Mouse (Mus musculus): Measurements from ENCODE around the gene Cdcp2.

Cdcp2 gene

DNA sequence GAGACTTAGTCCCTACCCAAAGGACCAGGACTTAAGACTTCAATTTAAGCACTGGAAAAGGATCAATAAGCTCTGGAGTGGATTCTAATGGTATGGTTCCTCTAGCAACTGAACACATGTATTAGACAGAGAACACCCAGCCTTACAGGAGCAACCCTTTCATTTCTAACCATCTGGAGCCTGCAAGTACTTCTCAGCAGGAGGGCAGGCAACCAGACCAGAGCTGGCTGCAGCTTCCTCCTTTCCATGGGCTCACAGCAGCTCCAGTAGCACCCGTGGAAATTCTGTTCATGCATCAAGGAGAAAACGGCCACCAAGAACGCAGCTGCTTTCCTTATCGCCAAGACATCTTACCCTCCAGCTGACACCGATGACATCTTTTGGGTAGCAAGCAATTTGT lies 39.0 kb downstream of the Cdcp2 start:
- no peak for DNase-seq

DNA sequence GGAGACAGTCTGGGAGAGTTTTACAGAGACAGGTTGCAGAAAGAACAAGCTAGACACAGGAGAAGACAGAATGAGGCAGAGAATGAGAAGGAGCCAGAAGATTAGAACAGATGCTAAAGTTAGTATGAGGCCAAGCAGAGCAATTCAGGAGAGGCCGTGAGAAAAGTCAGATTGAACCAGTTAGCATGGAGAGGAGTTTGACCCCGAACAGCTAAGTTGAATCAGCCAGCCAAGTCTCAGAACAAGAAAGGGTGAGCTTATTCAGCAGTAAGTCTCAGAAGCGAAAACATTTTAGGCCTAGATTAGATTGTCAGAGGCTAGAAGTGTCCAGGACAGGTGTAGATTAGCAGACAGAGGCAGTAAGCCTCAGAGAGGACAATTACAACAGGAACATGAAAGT lies 39.8 kb downstream of the Cdcp2 start:
- DNase-seq, result peak; percentile 70

DNA sequence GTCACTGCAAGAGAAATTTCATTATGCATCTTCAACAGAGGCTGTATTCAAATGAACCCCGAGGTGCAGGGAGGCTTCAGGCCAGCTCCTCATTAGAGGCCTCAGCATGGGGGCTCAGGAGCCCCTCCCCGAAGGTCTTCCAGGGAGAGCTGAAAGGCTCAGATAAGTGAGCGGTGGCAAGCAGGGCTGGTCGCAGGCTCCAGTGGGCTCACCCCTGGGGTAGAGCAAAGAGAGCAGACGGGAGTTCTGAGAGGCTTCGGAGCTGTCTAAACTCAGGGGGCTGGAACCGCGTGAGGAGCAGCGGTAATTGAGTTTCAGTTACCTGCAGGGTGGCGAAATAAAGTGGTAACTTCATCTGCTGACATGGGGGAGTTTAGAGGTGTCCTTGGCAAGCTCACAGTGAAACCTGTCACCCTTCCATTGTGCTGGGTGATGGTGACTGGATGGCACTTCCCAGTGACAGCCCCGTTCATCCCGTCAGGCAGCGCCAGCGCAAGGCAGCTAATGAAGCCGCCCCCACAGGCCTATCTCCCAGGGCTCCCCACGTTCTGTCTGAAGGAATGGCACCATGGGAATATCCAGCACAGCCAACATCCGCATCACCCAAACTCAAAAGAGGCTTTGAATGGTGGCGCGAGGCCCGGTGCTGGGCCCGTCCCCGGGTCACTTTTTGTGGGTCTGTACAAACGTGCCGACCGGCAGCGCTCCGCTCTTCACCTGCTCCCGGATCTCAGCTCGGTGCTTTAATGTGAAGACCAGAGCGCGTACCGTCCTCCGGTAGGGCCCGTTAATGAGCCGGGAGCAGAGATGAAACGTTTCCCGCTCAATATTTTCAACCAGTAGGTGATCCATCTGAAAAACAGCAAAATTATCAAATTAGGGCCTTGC lies 42.5 kb downstream of the Cdcp2 start:
- DNase-seq, result no peak

DNA sequence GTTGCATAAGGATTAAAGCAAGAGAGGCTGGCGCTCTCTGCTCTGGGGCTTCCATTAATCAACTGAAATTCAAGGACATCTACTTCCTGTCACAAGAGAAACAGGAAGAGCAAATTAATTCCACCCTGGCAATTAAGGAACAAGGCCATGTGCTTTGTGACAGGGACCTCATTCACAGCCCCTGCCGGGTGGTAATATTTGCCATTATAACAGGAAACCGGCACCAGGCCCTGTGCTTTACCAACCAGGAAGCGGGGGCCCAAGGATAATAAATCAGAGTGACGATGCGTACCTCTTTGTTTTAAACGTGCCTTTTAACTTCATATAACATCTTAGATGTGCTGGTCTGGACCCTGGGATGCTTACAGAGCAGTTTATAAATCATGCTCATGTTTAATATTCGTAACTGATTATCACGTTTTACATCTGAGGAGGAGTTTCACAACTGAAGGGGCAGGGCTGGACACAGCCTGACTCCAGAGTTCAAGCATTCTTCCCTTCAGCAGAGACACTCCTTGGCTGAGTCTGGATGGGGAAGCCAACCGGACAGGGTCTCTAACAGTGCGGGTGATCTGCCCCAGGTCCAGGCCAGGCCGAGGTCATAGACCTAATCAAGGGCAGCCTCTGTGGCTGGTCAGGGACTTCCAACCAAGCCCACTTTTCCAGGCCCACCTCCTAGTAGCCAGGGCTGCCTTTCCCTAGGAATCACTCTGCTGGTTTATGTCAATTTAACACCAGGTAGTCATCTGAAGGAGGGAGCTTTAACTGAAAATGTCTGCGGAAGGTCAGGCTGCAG lies 43.3 kb downstream of the Cdcp2 start:
- DNase-seq, result peak; percentile 38

DNA sequence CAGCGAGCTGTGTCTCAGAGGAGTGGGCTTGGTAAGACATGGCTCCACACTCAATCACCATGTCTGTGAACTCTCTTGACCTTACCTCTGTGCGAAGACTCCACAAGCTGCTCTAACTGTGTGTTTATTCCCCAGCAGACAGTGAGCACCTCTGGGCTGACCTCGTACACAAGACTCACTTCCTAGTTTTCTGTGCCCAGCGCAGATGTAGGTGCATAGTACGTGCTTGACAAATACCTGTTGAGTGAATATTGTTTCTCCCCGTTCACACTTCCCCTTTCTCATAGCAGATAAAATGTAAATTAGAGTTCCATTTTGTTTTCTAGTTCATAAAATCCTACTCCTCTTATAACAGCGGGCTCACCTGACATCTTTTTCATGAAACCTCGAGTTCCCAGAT lies 46.8 kb downstream of the Cdcp2 start:
- DNase-seq, result no peak

DNA sequence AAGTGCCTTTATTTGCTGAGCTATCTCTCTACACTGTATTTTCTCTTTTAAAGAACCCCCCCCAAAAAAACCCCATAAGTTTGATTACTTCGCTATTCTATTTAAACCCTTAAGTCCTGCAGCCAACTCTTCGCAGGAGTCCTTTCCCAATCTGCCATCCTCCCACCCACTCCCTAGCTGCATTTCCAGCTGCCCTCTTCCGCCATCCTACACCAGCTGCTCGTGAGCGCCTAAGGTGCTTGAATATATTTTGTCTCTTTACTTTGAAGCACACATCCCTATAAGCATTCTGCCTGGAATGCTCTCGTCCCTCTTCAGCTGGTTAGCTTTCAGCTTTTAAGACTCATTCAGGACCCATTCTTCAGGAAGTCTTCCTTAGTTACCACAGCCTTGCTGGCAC lies 54.3 kb downstream of the Cdcp2 start:
- no peak for DNase-seq

DNA sequence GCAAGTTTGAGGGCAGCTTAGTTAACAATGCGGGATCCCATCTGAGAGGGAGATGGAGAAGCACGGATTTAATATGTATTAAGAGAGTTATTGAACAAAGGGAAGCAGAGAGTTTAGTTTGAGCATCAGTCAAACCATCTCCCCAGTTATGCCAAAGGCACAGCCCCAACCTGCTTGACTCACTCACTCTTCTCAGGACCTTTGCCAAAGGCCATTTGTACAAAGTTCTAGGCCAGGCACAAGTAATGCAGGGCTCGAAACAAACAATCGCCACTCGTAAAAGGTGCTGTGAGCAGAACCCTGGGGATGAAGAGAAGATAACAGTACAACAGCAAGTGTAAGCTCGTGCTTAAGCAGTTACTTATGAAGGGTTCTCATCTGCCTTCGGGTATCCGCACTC lies 55.9 kb downstream of the Cdcp2 start:
- DNase-seq, result no peak

DNA sequence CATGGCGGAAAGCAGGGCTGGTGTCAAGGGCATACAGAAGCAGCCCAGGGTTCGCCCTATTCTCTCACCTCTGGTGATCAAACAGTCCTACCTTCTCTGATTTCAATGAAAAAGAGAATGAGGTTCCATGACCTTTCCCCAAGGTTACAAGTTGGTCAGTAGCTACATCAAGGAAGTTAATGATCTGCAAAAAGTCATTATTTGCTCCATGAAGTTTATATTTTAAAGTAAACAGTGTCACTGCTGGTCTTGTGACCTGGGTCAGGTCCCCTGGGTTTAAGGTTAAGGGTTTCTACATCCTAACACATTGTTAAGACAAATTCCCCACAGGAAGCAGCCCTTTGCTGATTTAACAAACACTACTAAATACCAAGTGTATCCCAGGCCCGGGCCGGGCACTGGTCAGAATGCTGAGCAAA lies 60.3 kb downstream of the Cdcp2 start:
- DNase-seq, result peak; percentile 79

DNA sequence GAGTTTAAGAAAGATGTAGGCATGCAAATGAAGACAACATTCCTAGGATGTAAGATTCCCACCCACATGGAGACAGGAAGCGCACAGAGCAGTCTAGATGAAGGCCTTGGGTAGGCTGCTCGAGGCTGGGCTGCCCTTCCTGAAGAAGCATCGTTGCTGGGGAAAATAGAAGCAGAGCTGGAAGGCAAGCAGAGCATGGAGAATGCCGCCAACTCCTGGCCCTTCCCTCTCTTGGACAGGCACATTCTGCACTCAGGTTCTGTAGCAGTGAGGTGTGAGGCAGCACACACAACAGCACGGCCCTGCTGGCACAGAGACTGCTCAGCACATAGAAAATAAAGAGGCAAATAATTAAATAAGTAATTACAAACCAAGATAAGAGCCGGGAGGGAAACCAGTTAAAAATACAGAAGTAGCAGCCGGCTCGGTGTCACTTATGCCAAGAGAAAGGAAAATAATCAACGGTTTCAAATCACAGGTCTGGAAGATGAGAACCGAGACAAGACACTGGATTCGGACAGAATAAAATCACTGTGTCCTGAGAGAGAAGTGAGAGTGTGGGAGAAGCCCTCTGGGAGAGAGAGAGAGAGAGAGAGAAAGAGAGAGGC lies 62.6 kb downstream of the Cdcp2 start:
- no peak for DNase-seq

DNA sequence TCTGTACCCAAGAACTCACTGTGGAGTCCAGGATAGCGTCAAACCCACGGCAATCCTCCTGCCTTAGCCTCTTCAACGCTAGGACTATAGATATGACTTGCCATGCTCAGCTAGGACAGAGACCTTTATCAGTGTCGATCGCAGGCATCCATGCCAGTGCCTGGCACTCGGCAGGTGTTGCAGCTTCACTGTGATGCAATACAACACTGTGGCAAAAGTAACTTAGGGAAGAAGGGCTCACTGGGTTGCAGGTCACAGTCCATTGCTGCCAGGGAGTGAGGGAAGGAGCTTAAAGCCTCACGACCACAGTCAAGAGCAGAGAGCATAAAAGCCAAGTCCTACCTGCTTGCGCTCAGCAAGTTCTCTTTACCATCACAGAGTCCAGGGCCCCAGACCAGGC lies 63.5 kb downstream of the Cdcp2 start:
- DNase-seq, result peak; percentile 24

Measured in kidney, adult 9 months (tissue).